Mouse (Mus musculus): Measurements from ENCODE around the gene Dgki. TPM values are rescaled to one million over a fixed set of nuclear protein-coding genes. Genes with fewer than 3 reads are reported as not detected.
"Not testable (repeated sequence)": the region's sequence is repeated elsewhere in the genome, so short reads cannot be mapped to it uniquely, and the experiment has no call there.

Dgki gene
- polyA plus RNA-seq, 1 experiment from 2014 or later = 0.42 TPM

GRCm38 (mm10) chr6:37138816-37139215 is 161.2 kb downstream of the Dgki start:
- Histone ChIP-seq H3K9me3 (ENCODE audit: control insufficient read depth) (no peaks in the 10 kb centered on the region), H3K4me2 (replicated peaks; ENCODE audit: low read depth) (no peak overlapping the region), H3K36me3 (ENCODE audit: control insufficient read depth, insufficient read depth) (no peaks in the 10 kb centered on the region), H3K9ac (ENCODE audit: low read depth, low read length) (no peak overlapping the region), H3K4me1 (replicated peaks; ENCODE audit: control insufficient read depth, insufficient read depth, low read length) (no peaks in the 10 kb centered on the region), H3K27ac (ENCODE audit: low read depth, low read length) (no peak overlapping the region), H3K4me3 (ENCODE audit: low read depth, low read length) (no peak overlapping the region), H3K27me3 (replicated peaks; ENCODE audit: control insufficient read depth, insufficient read depth, low read length) (no peaks in the 10 kb centered on the region)
- no peak for TF ChIP-seq CTCF (IDR thresholded peaks at IDR 0.05; ENCODE audit: low read depth)
- ATAC-seq = no peak

GRCm38 (mm10) chr6:37131257-37131656 is 168.7 kb downstream of the Dgki start:
- no peak overlapping the region for H3K9ac ChIP-seq (ENCODE audit: low read depth, low read length)
- no peak overlapping the region for H3K27ac ChIP-seq (ENCODE audit: low read depth, low read length)
- H3K27me3 ChIP-seq (replicated peaks; ENCODE audit: control insufficient read depth, insufficient read depth, low read length) = no peaks in the 10 kb centered on the region
- no peaks in the 10 kb centered on the region for H3K9me3 ChIP-seq (ENCODE audit: control insufficient read depth)
- no peaks in the 10 kb centered on the region for H3K4me1 ChIP-seq (replicated peaks; ENCODE audit: control insufficient read depth, insufficient read depth, low read length)
- TF ChIP-seq CTCF (IDR thresholded peaks at IDR 0.05; ENCODE audit: low read depth) = no peak
- H3K36me3 ChIP-seq (ENCODE audit: control insufficient read depth, insufficient read depth) = no peaks in the 10 kb centered on the region
- H3K4me2 ChIP-seq (replicated peaks; ENCODE audit: low read depth) = no peak overlapping the region
- ATAC-seq = no peak
- H3K4me3 ChIP-seq (ENCODE audit: low read depth, low read length) = no peak overlapping the region
- 79% methylated on average over 4 of the region's 4 CpGs for WGBS

- Histone ChIP-seq H3K4me3 (ENCODE audit: low read depth, low read length) (no peak overlapping the region), H3K4me1 (replicated peaks; ENCODE audit: control insufficient read depth, insufficient read depth, low read length) (no peaks in the 10 kb centered on the region), H3K27me3 (replicated peaks; ENCODE audit: control insufficient read depth, insufficient read depth, low read length) (no peaks in the 10 kb centered on the region), H3K4me2 (replicated peaks; ENCODE audit: low read depth) (no peak overlapping the region), H3K9ac (ENCODE audit: low read depth, low read length) (no peak overlapping the region), H3K9me3 (ENCODE audit: control insufficient read depth) (no peaks in the 10 kb centered on the region), H3K36me3 (ENCODE audit: control insufficient read depth, insufficient read depth) (no peaks in the 10 kb centered on the region), H3K27ac (ENCODE audit: low read depth, low read length) (no peak overlapping the region)
- 90% methylated on average over 19 of the region's 19 CpGs for WGBS
- no peak for ATAC-seq
- no peak for TF ChIP-seq CTCF (IDR thresholded peaks at IDR 0.05; ENCODE audit: low read depth)
Measured at GRCm38 (mm10) chr6:37120417-37121154, 179.4 kb downstream of the Dgki start.

- ATAC-seq = no peak
- no peak for TF ChIP-seq CTCF (IDR thresholded peaks at IDR 0.05; ENCODE audit: low read depth)
- H3K36me3 ChIP-seq (ENCODE audit: control insufficient read depth, insufficient read depth) = no peaks in the 10 kb centered on the region
Measured at GRCm38 (mm10) chr6:37119205-37119604, 180.8 kb downstream of the Dgki start.

GRCm38 (mm10) chr6:37113048-37113447 is 186.9 kb downstream of the Dgki start:
- no peak overlapping the region for H3K9ac ChIP-seq (ENCODE audit: low read depth, low read length)
- no peaks in the 10 kb centered on the region for H3K4me1 ChIP-seq (replicated peaks; ENCODE audit: control insufficient read depth, insufficient read depth, low read length)
- H3K4me3 ChIP-seq (ENCODE audit: low read depth, low read length) = no peak overlapping the region
- no peak for ATAC-seq
- no peaks in the 10 kb centered on the region for H3K36me3 ChIP-seq (ENCODE audit: control insufficient read depth, insufficient read depth)
- 85% methylated on average over 4 of the region's 4 CpGs for WGBS
- no peak overlapping the region for H3K27ac ChIP-seq (ENCODE audit: low read depth, low read length)
- H3K4me2 ChIP-seq (replicated peaks; ENCODE audit: low read depth) = no peak overlapping the region
- H3K27me3 ChIP-seq (replicated peaks; ENCODE audit: control insufficient read depth, insufficient read depth, low read length) = no peaks in the 10 kb centered on the region
- TF ChIP-seq CTCF (IDR thresholded peaks at IDR 0.05; ENCODE audit: low read depth) = no peak
- H3K9me3 ChIP-seq (ENCODE audit: control insufficient read depth) = no peaks in the 10 kb centered on the region

More at GRCm38 (mm10) chr6:37119205-37119604, 180.8 kb downstream of the Dgki start:
- no peaks in the 10 kb centered on the region for H3K9me3 ChIP-seq (ENCODE audit: control insufficient read depth)
- H3K9ac ChIP-seq (ENCODE audit: low read depth, low read length) = no peak overlapping the region
- H3K4me1 ChIP-seq (replicated peaks; ENCODE audit: control insufficient read depth, insufficient read depth, low read length) = no peaks in the 10 kb centered on the region
- no peak overlapping the region for H3K4me2 ChIP-seq (replicated peaks; ENCODE audit: low read depth)
- no peak overlapping the region for H3K4me3 ChIP-seq (ENCODE audit: low read depth, low read length)
- H3K27ac ChIP-seq (ENCODE audit: low read depth, low read length) = no peak overlapping the region
- WGBS = 79% methylated on average over 3 of the region's 3 CpGs
- no peaks in the 10 kb centered on the region for H3K27me3 ChIP-seq (replicated peaks; ENCODE audit: control insufficient read depth, insufficient read depth, low read length)

- not testable (repeated sequence) for H3K27ac ChIP-seq (ENCODE audit: low read depth, low read length); H3K4me3 ChIP-seq (ENCODE audit: low read depth, low read length); H3K4me2 ChIP-seq (replicated peaks; ENCODE audit: low read depth); H3K9ac ChIP-seq (ENCODE audit: low read depth, low read length); H3K27me3 ChIP-seq (replicated peaks; ENCODE audit: control insufficient read depth, insufficient read depth, low read length); ATAC-seq; H3K4me1 ChIP-seq (replicated peaks; ENCODE audit: control insufficient read depth, insufficient read depth, low read length); H3K36me3 ChIP-seq (ENCODE audit: control insufficient read depth, insufficient read depth); H3K9me3 ChIP-seq (ENCODE audit: control insufficient read depth)
- 91% methylated on average over 6 of the region's 6 CpGs for WGBS
Measured at GRCm38 (mm10) chr6:37106236-37106635, 193.7 kb downstream of the Dgki start.
